Mouse (Mus musculus) small intestine, adult 2 months (tissue): Measurements from ENCODE around the gene Mtg2. TPM values are rescaled to one million over a fixed set of nuclear protein-coding genes. Genes with fewer than 3 reads are reported as not detected.

ENCODE experiments used
- H3K27ac ChIP-seq: fragments of 200-500 bp; 2 replicates; pipeline ENCODE4 v1.5.1; 2012; ENCODE audit warnings: low read depth, low read length, control low read depth, inconsistent platforms; ENCODE audit not compliant: insufficient read depth
- H3K27me3 ChIP-seq: fragments of 200-500 bp; 2 replicates; pipeline ENCODE4 v1.6.1; 2012; ENCODE audit warnings: mild to moderate bottlenecking, moderate library complexity, low read length, inconsistent platforms; ENCODE audit not compliant: control insufficient read depth, insufficient read depth
- H3K36me3 ChIP-seq: fragments of 200-500 bp; 2 replicates; pipeline ENCODE4 v1.6.1; 2012; ENCODE audit warnings: mild to moderate bottlenecking, low read length, control low read depth, inconsistent platforms; ENCODE audit not compliant: control insufficient read depth, insufficient read depth
- H3K4me1 ChIP-seq: fragments of 200-500 bp; 2 replicates; pipeline ENCODE4 v1.6.1; 2012; ENCODE audit warnings: low read length, inconsistent platforms, mixed read lengths; ENCODE audit not compliant: control insufficient read depth, insufficient read depth, insufficient read length
- H3K4me3 ChIP-seq: fragments of 200-500 bp; 2 replicates; pipeline ENCODE4 v1.5.1; 2012; ENCODE audit warnings: low read depth, mild to moderate bottlenecking, control low read depth, inconsistent platforms, low read length, moderate library complexity
- CTCF ChIP-seq: fragments of 200-500 bp; IDR thresholded peaks from 2 replicates; pipeline ENCODE4 v1.5.1; 2012; ENCODE audit warnings: low read depth, mild to moderate bottlenecking, control low read depth, inconsistent platforms, low read length, moderate library complexity, mixed read lengths; ENCODE audit not compliant: insufficient replicate concordance, insufficient read length; ENCODE audit errors: extremely low read depth
- POLR2A ChIP-seq: fragments of 200-500 bp; IDR thresholded peaks from 2 replicates; pipeline ENCODE4 v1.6.1; 2012; ENCODE audit warnings: low read depth, mild to moderate bottlenecking, control low read depth, inconsistent platforms, low read length, moderate library complexity
- WGBS: fragments of 180-500 bp; shearing (Covaris S2); methylation state at CpG from one replicate; pipeline ENCODE4 v1.1.7; 2018; 5-methylcytosine and 5-hydroxymethylcytosine counted together
- polyA plus RNA-seq: library from polyadenylated mRNA; depleted of rRNA; stranded (reverse); fragments of >200 nt; gene quantifications from 2 replicates; pipeline ENCODE4 v1.2.3, GENCODE M21; 2012

Gene Mtg2
- polyA plus RNA-seq, 1 experiment: 10.2 TPM

DNA sequence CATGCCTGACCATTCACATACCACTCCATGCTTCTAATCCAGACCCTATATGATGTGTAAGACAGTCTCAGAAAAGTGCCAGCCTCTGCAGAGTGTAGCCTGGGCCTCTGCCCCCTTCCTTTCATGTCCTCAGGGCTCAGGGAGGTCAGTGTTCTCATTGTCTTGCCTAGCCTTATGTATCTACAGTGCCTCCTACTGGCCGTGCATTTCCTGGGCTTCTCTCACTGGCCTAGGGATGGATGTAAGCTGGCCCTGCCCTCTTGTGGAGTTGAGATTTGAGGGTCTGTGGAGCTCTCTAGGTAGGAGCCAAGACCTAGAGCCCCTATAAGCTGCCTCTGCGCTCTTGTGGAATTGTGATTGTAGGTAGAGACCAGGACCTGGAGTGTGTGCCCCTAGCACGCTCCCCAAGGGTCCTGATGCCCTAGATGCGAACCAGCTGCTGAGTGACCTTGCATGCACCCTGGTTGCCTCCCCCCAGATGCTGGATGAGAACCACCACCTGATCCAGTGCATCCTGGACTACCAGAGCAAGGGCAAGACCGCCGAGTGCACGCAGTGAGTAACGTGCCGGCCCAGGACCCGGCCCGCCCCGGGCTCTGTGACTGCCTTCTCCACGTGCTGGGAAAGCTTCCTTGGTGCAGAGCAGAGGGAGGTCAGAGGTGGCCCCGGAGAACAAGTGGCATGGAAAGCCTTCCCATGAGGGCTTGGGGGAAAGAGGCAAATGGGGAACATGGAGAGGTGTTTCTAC, 18.2 kb upstream of the Mtg2 start:
- no peak overlapping the region for H3K4me3 ChIP-seq
- peaks cover 3% of the 10 kb centered on the region; the same call in 1 of the 2 replicates for H3K36me3 ChIP-seq
- no peaks in the 10 kb centered on the region for H3K27me3 ChIP-seq
- no peak overlapping the region for H3K27ac ChIP-seq
- TF ChIP-seq POLR2A: no peak
- peak; percentile 32; the same call in 1 of the 2 replicates for TF ChIP-seq CTCF
- WGBS: 90% methylated on average over 14 of the region's 14 CpGs
- H3K4me1 ChIP-seq: no peaks in the 10 kb centered on the region

DNA sequence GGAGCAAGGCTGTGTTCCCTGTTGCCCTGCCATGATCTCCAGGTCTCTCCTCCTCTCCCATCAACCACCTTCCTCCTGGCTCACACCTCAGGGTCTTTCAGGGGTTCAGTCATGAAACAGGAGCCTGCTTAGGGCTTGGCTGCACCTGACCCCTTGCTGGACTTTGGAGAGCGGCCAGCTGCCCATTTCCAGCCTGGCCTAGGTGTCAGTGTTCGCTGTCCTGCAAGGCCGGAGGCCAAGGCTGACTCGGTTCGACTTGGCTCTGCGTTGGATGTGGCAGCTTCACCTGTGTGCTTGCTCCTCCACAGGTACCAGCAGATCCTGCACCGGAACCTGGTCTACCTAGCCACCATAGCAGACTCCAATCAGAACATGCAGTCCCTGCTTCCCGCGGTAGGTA, 17.4 kb upstream of the Mtg2 start:
- TF ChIP-seq CTCF: no peak
- TF ChIP-seq POLR2A: no peak
- Histone ChIP-seq H3K4me1 (no peaks in the 10 kb centered on the region), H3K4me3 (no peak overlapping the region), H3K27ac (no peak overlapping the region), H3K36me3 (peaks cover 3% of the 10 kb centered on the region; the same call in 1 of the 2 replicates), H3K27me3 (no peaks in the 10 kb centered on the region)
- WGBS: 96% methylated on average over 9 of the region's 9 CpGs

DNA sequence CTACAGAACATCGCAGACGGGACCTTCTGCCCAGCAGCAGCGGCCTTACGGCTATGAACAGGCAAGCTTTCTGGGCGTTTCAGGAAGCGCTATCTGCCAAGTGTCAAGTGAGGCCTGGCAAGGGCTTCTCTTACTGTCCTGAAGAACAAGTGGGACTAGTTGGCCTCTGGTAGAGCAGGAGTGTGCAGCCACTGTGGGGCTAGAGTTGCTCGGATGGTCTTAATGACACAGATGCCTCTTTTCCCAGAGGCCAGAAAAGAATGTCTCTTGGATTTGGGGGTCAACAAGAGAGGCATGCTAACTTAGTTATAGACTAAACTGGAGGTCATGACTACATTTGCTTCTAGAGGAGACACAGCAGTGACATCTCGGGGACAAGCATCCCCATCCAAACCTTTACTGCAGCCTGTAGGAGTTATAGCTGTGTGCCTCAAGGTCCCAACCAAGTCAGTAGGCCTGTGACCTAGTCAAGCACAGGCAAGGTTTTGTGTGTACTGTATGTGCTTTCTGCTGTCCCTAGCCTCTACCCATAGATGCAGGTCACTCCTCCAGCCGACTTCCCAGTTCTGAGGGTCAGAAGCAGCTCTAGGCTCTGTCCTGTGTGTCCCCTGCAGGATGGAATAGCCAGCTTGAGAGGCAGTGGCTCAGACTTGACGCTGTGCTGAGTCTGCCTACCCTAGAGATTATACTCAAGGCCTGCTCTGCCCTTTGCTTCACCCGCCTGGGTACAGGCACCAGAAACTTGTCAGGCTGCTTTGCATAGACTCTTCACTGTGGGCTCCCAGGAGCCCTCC, 6.9 kb upstream of the Mtg2 start:
- Histone ChIP-seq H3K27me3 (no peaks in the 10 kb centered on the region), H3K4me3 (no peak overlapping the region), H3K27ac (no peak overlapping the region), H3K4me1 (no peaks in the 10 kb centered on the region), H3K36me3 (peaks cover 16% of the 10 kb centered on the region)
- WGBS: 91% methylated on average over 11 of the region's 11 CpGs
- TF ChIP-seq CTCF (no peak), POLR2A (no peak)

DNA sequence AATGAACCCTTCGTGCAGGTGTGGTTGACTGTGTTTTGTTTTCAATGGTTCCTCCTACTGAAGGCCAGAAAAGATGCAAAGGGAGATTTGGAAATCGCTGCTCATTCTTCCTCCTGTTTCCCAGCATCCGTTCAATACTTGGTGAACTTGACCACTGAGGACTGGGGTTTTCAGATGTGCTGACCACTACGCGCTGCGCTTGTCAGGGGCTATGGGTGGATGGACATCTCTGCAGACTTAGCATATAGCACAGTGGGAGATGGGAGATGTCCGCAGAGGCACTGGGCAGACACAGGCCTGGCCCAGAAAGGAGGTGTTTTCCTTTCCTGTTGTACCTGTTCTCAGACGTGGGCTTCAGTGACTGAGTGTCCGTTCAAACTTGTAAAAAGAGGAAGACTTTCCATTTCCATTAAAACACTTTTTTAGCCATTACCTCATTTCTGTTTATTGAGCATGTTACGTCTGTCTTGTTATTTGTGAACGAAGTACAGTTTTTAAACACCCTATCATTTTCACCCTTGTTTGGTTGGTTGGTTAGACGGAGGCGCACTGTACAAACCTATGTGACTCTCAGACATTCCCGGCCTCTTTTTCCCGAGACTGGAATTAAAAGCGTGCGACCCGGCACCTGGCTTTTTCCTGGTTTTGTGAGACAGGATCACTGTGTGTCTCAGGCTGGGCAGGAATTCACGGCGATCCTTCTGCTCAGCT, 463 bp upstream of the Mtg2 start:
- peak overlapping the region; percentile 82 for H3K4me3 ChIP-seq
- no peak for TF ChIP-seq POLR2A
- no peak for TF ChIP-seq CTCF
- H3K27ac ChIP-seq: peak overlapping the region; percentile 65
- 0 out of 2 replicates have a peak, but pooled peaks cover 3% of the 10 kb centered on the region for H3K36me3 ChIP-seq
- WGBS: 27% methylated on average over 20 of the region's 20 CpGs
- no peaks in the 10 kb centered on the region for H3K27me3 ChIP-seq
- H3K4me1 ChIP-seq: peaks cover 4% of the 10 kb centered on the region

DNA sequence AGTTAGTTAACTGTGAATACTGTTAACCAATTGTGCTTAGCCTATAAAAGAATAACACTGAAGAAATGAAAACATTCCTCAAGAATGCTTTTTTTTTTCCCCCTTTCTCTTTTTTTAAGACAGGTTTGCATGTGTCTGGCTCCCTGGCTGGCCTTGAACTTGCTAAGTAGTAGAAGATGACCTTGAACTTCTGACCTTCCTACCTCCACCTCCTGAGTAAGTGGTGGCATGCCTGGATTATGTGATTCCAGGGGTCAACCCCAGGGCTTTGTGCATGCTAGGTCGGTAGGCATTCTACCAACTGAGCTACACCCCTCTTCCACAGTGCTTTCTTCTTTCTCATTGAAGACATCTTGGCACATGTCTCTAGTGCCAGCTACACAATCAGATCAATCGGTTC, 1.3 kb downstream of the Mtg2 start:
- 76% methylated on average over 2 of the region's 2 CpGs for WGBS
- no peak overlapping the region for H3K4me3 ChIP-seq
- no peaks in the 10 kb centered on the region for H3K27me3 ChIP-seq
- TF ChIP-seq POLR2A (no peak), CTCF (no peak)
- peaks cover 4% of the 10 kb centered on the region for H3K4me1 ChIP-seq
- H3K36me3 ChIP-seq: 0 out of 2 replicates have a peak, but pooled peaks cover 3% of the 10 kb centered on the region
- H3K27ac ChIP-seq: no peak overlapping the region

DNA sequence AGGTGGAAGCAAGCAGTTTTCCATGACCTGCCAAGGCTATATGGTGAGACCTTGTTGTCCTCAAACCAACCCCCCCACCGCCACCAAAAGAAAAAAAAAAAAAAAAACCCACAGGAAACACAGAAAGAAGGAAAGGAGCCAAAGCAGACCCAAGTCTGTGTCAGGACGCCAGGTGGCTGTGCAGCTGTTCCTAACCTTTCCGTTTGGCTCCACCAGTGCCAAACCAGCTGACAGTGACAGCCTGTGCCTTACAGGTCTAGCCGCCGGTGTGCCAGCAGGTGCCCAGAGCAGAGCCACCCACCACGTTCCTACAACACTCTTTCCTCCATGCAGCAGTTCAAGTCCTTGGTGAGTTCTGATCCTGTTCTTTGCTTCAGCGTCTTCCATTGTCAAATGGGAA, 2.5 kb downstream of the Mtg2 start:
- H3K4me1 ChIP-seq: peaks cover 4% of the 10 kb centered on the region
- 0 out of 2 replicates have a peak, but pooled peaks cover 3% of the 10 kb centered on the region for H3K36me3 ChIP-seq
- TF ChIP-seq POLR2A (no peak), CTCF (no peak)
- 79% methylated on average over 7 of the region's 7 CpGs for WGBS
- no peak overlapping the region for H3K27ac ChIP-seq
- no peaks in the 10 kb centered on the region for H3K27me3 ChIP-seq
- H3K4me3 ChIP-seq: no peak overlapping the region

DNA sequence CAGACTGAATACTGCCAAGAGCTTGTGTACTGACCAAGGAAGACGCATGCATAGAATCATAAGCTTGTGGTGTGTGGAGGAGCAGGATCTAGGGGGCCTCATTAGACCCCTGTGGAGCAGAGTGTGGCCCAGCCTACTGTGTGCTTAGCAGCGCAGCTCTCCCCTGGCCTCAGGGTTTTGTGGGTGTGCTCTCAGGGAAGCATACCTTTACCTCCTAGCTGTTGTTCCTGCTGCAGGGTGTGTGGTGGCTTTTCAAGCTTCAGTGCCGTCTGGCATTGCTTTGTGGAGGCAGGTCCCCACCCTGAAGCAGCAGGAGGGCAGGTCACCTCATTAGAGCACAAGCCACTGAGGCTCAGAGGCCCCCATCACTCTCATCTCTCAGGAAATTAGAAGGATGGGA, 7.2 kb downstream of the Mtg2 start:
- TF ChIP-seq POLR2A (no peak), CTCF (no peak)
- peaks cover 6% of the 10 kb centered on the region; the same call in 1 of the 2 replicates for H3K36me3 ChIP-seq
- H3K4me1 ChIP-seq: no peaks in the 10 kb centered on the region; the same call in 1 of the 2 replicates
- WGBS: 80% methylated on average over 3 of the region's 3 CpGs
- H3K4me3 ChIP-seq: no peak overlapping the region
- no peak overlapping the region for H3K27ac ChIP-seq
- H3K27me3 ChIP-seq: no peaks in the 10 kb centered on the region
